Mouse (Mus musculus) spleen, adult 2 months (tissue): ENCODE results near the gene Matk. TPM values are rescaled to one million over a fixed set of nuclear protein-coding genes. Genes with fewer than 3 reads are reported as not detected.
A peak's percentile ranks its signal among the peaks of the same experiment; 100 is the strongest.

Experiments used
- DNase-seq, 2 experiments: peaks; one replicate each; pipeline versions ENCODE4 v3.0.0 to v3.0.0-alpha.2; 2012 to 2021; ENCODE audit warnings: low spot score in 2 of 2, low read depth in 1 of 2
- H3K27ac ChIP-seq: fragments of 200-500 bp; 2 replicates; pipeline ENCODE4 v1.5.1; 2012; ENCODE audit warnings: low read length, inconsistent platforms; ENCODE audit not compliant: insufficient read depth
- H3K27me3 ChIP-seq: fragments of 200-500 bp; 2 replicates; pipeline ENCODE4 v1.6.1; 2012; ENCODE audit warnings: mild to moderate bottlenecking, moderate library complexity, low read length, inconsistent platforms; ENCODE audit not compliant: control insufficient read depth, insufficient read depth
- H3K36me3 ChIP-seq: fragments of 200-500 bp; 2 replicates; pipeline ENCODE4 v1.6.1; 2012; ENCODE audit warnings: mild to moderate bottlenecking, low read length, inconsistent platforms; ENCODE audit not compliant: control insufficient read depth, insufficient read depth
- H3K4me1 ChIP-seq: fragments of 200-500 bp; 2 replicates; pipeline ENCODE4 v1.6.1; 2011; ENCODE audit warnings: inconsistent platforms; ENCODE audit not compliant: control insufficient read depth, insufficient read depth, insufficient read length
- H3K4me3 ChIP-seq: fragments of 200-500 bp; 2 replicates; pipeline ENCODE4 v1.5.1; 2011; ENCODE audit warnings: mild to moderate bottlenecking, inconsistent platforms; ENCODE audit not compliant: insufficient read depth, insufficient read length; ENCODE audit errors: extremely low read depth
- CTCF ChIP-seq: fragments of 200-500 bp; IDR thresholded peaks from 2 replicates; pipeline ENCODE4 v1.5.1; 2011; ENCODE audit warnings: mild to moderate bottlenecking, inconsistent platforms; ENCODE audit not compliant: insufficient read depth, insufficient read length, insufficient replicate concordance; ENCODE audit errors: extremely low read depth
- POLR2A ChIP-seq: fragments of 200-500 bp; IDR thresholded peaks from 2 replicates; pipeline ENCODE4 v1.6.1; 2011; ENCODE audit warnings: low read depth, low read length, inconsistent platforms
- WGBS: fragments of 180-500 bp; shearing (Covaris S2); methylation state at CpG from one replicate; pipeline ENCODE4 v1.1.7; 2018; 5-methylcytosine and 5-hydroxymethylcytosine counted together
- polyA plus RNA-seq: library from polyadenylated mRNA; depleted of rRNA; stranded (reverse); fragments of >200 nt; gene quantifications from 2 replicates; pipeline ENCODE4 v1.2.3, GENCODE M21; 2012

Gene Matk
- polyA plus RNA-seq, 1 experiment: 22.5 TPM

- no peaks in the 10 kb centered on the region for H3K27me3 ChIP-seq
- 17% methylated on average over 6 of the region's 6 CpGs for WGBS
- no peak overlapping the region for H3K4me3 ChIP-seq
- H3K36me3 ChIP-seq: no peaks in the 10 kb centered on the region
- peaks cover 82% of the 10 kb centered on the region for H3K4me1 ChIP-seq
- peak in 1 of 2 experiments; percentile 53 for DNase-seq
- no peak for TF ChIP-seq POLR2A
- TF ChIP-seq CTCF: no peak
- peak overlapping the region; percentile 93 for H3K27ac ChIP-seq
These were observed 44.5 kb downstream of the Matk start for GRCm38 (mm10) chr10:81297246-81297645.

GRCm38 (mm10) chr10:81297845-81298244 is 45.1 kb downstream of the Matk start:
- Histone ChIP-seq H3K27me3 (no peaks in the 10 kb centered on the region), H3K4me3 (peak overlapping the region; percentile 4; the same call in 1 of the 2 replicates), H3K36me3 (no peaks in the 10 kb centered on the region), H3K27ac (peak overlapping the region; percentile 93), H3K4me1 (peaks cover 88% of the 10 kb centered on the region)
- WGBS: 2% methylated on average over 9 of the region's 10 CpGs
- TF ChIP-seq CTCF: no peak
- TF ChIP-seq POLR2A: no peak
- DNase-seq: peak in 1 of 2 experiments; percentile 72

DNA sequence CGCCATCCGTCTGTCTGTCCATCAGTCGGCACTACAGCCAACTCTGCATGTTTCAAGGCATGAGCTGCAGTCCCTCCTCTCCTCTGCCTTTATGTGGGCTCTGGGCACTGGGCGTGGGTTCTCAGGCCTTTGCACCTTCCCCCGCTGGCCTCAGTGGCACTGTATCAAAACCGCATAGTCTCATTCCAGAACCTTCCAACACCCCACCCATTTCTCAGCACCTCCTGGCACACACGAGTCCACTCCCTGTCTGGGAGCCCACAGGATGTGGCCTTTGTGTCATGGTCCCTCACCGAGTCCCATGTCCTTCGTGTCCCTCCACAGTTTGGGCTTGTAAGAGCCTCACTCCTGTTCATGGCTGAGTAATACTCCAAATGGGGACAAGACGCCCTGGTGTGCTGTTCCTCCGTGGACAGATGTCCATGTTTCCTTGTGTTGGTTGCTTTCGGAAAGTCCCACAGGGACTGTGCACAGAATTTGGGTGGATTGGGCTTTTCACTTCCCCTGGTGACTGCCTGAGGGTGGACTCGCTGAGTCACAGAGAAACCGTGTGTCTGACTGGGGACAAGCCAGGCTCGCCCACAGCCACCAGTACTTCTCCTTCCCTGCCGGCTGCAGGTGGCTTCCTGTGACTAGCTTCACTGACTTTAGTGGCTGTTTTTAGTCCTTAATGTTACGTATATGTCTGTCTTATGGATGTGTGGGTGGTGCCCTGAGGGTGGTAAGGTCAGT is 45.8 kb downstream of the Matk start:
- Histone ChIP-seq H3K36me3 (no peaks in the 10 kb centered on the region), H3K27me3 (no peaks in the 10 kb centered on the region), H3K4me3 (no peak overlapping the region; the same call in 1 of the 2 replicates), H3K27ac (peak overlapping the region; percentile 93), H3K4me1 (peaks cover 94% of the 10 kb centered on the region)
- 26% methylated on average over 17 of the region's 17 CpGs for WGBS
- DNase-seq: peak in 1 of 2 experiments; percentile 74
- TF ChIP-seq CTCF (no peak), POLR2A (no peak)

GRCm38 (mm10) chr10:81299585-81300351 is 47.0 kb downstream of the Matk start:
- TF ChIP-seq POLR2A (no peak), CTCF (no peak)
- peak overlapping the region; percentile 93 for H3K27ac ChIP-seq
- H3K4me3 ChIP-seq: no peak overlapping the region
- no peaks in the 10 kb centered on the region for H3K36me3 ChIP-seq
- H3K27me3 ChIP-seq: no peaks in the 10 kb centered on the region
- peaks cover 92% of the 10 kb centered on the region for H3K4me1 ChIP-seq
- no peak for DNase-seq
- 78% methylated on average over 14 of the region's 14 CpGs for WGBS

GRCm38 (mm10) chr10:81300352-81300907 is 47.7 kb downstream of the Matk start:
- peak overlapping the region; percentile 93; the same call in 1 of the 2 replicates for H3K27ac ChIP-seq
- no peak for DNase-seq
- WGBS: 90% methylated on average over 9 of the region's 9 CpGs

GRCm38 (mm10) chr10:81301321-81301720 is 48.6 kb downstream of the Matk start:
- Histone ChIP-seq H3K27ac (no peak overlapping the region), H3K27me3 (no peaks in the 10 kb centered on the region), H3K4me1 (peaks cover 80% of the 10 kb centered on the region), H3K36me3 (0 out of 2 replicates have a peak, but pooled peaks cover 3% of the 10 kb centered on the region), H3K4me3 (no peak overlapping the region)
- 63% methylated on average over 9 of the region's 9 CpGs for WGBS
- no peak for DNase-seq
- TF ChIP-seq CTCF (no peak), POLR2A (no peak)

More at GRCm38 (mm10) chr10:81300352-81300907, 47.7 kb downstream of the Matk start:
- H3K27me3 ChIP-seq: no peaks in the 10 kb centered on the region
- peaks cover 87% of the 10 kb centered on the region for H3K4me1 ChIP-seq
- no peak overlapping the region for H3K4me3 ChIP-seq
- no peaks in the 10 kb centered on the region for H3K36me3 ChIP-seq
- TF ChIP-seq CTCF: no peak
- TF ChIP-seq POLR2A: no peak
